Mouse (Mus musculus) G1E (cell line): ENCODE measurements around the gene Pdzd7.

Experiments used
- CTCF ChIP-seq: IDR thresholded peaks from 2 replicates; pipeline ENCODE4 v1.5.1; 2012; ENCODE audit warnings: low read depth, low read length, inconsistent platforms, mixed read lengths
- GATA1 ChIP-seq: IDR thresholded peaks from 2 replicates; pipeline ENCODE4 v1.6.1; 2012; ENCODE audit warnings: borderline replicate concordance, low read length, inconsistent platforms, mixed read lengths
- POLR2AphosphoS5 ChIP-seq: IDR thresholded peaks from 2 replicates; pipeline ENCODE4 v1.6.1; 2012; ENCODE audit warnings: low read depth, low read length, inconsistent platforms; ENCODE audit not compliant: insufficient replicate concordance
- TAL1 ChIP-seq: conservative IDR thresholded peaks from 2 replicates; pipeline ENCODE4 v1.6.1; 2012; ENCODE audit warnings: low read depth, low read length, inconsistent platforms, mixed read lengths

DNA sequence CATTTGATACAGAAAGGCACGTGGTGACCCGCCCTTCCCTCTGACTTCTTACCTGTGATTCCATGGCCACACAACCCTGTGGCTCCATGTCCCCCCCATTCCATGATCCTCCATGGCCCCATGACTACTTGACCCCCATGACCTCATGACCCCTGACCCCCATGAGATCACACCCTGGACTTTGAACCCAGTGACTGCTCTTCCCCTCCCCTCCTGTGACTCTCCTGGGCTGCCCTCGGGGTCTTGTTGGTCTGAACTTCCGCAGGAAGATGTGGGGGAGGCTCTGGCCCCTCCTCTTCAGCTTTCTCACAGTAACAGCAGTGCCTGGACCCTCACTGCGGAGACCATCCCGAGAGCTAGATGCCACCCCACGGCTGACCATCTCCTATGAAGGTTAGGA, 53.3 kb downstream of the Pdzd7 start:
- TF ChIP-seq CTCF (no peak), POLR2AphosphoS5 (no peak), GATA1 (no peak), TAL1 (no peak)
